Mouse (Mus musculus): ENCODE measurements at regions not wholly inside any gene's neighbourhood (a gene's known extent, or its start where the extent isn't known, plus 50 kb on each side); places are given as distances from the start of the nearest gene placed in this dataset.

- TF ChIP-seq CTCF (IDR thresholded peaks at IDR 0.05; ENCODE audit: low read depth, low read length) (no peak), GATA1 (IDR thresholded peaks at IDR 0.05; ENCODE audit: borderline replicate concordance, low read length) (no peak)
These were observed 301.4 kb downstream of the Ets1 start for GRCm38 (mm10) chr9:32937391-32937790.
